Comparison of ENCODE assay signal across 25 mouse cellular contexts in genomic region chr10:96607617-96608185, GRCm38 (mm10). TPM values are rescaled to one million over a fixed set of nuclear protein-coding genes. Genes with fewer than 3 reads are reported as not detected.
DNase-seq lines count a peak whose midpoint lies in the region; ATAC-seq and TF ChIP-seq lines count a peak whose summit lies in the region.
"Had no signal": no experiment of that assay in that cellular context is flagged by ENCODE, and none has a peak within 500 bp of the region (broad histone marks: within the 10 kb centered on the region; RNA-seq: fewer than 3 reads in every experiment).

No protein-coding gene starts in this region.

- H3K4me2 ChIP-seq in heart, embryonic 12.5 days: no peak overlapping the region
- no peak overlapping the region for H3K4me2 ChIP-seq in midbrain, embryonic 11.5 days
- H3K4me2 ChIP-seq in liver, embryonic 14.5 days (ENCODE audit: low read depth): no peak overlapping the region
- H3K4me2 ChIP-seq: embryonic facial prominence, embryonic 15.5 days; heart, embryonic 15.5 days; hindbrain, embryonic 15.5 days had no signal

- H3K27me3 ChIP-seq in heart, embryonic 12.5 days (replicated peaks): 0 out of 2 replicates have a peak, but pooled peaks cover 6% of the 10 kb centered on the region
- H3K27me3 ChIP-seq in midbrain, embryonic 11.5 days (ENCODE audit: control insufficient read depth, insufficient read depth, low read length): no peaks in the 10 kb centered on the region
- no peaks in the 10 kb centered on the region for H3K27me3 ChIP-seq in midbrain, embryonic 10.5 days (ENCODE audit: low read depth, poor library complexity, severe bottlenecking)
- H3K27me3 ChIP-seq in liver, embryonic 14.5 days (ENCODE audit: control insufficient read depth, insufficient read depth, low read length): no peaks in the 10 kb centered on the region
- H3K27me3 ChIP-seq: embryonic facial prominence, embryonic 15.5 days; heart, embryonic 15.5 days; hindbrain, embryonic 15.5 days; Patski had no signal

- ATAC-seq in heart, embryonic 12.5 days (ENCODE audit: insufficient number of reproducible peaks, low FRiP score): peak; percentile 59; the same call in 1 of the 2 replicates
- no peak for ATAC-seq in midbrain, embryonic 11.5 days (ENCODE audit: low FRiP score)
- peak; percentile 78 for ATAC-seq in liver, embryonic 14.5 days (ENCODE audit: insufficient read depth)
- ATAC-seq in megakaryocyte-erythroid progenitor cell, adult 5-6 weeks (replicated peaks; ENCODE audit: low FRiP score, low TSS enrichment, poor library complexity, severe bottlenecking): peak; percentile 89
- ATAC-seq: activated CD4-positive, CD25-positive, alpha-beta regulatory T cell, adult 4 months; forebrain, embryonic 14.5 days; Patski had no signal

- TF ChIP-seq CTCF in liver, embryonic 14.5 days (IDR thresholded peaks at IDR 0.05; ENCODE audit: low read depth): no peak

- no peaks in the 10 kb centered on the region for H3K4me1 ChIP-seq in heart, embryonic 12.5 days (replicated peaks)
- H3K4me1 ChIP-seq in midbrain, embryonic 11.5 days (ENCODE audit: control insufficient read depth, insufficient read depth, low read length): no peaks in the 10 kb centered on the region
- H3K4me1 ChIP-seq in midbrain, embryonic 10.5 days: no peaks in the 10 kb centered on the region
- peaks cover 0 to 12% of the 10 kb centered on the region in 2 experiments; a peak in 2 of 4 replicates for H3K4me1 ChIP-seq in liver, embryonic 14.5 days (replicated peaks; ENCODE audit: control insufficient read depth in 2 of 2, insufficient read depth in 2 of 2, low read length in 1 of 2)
- H3K4me1 ChIP-seq: embryonic facial prominence, embryonic 15.5 days; forebrain, embryonic 10.5 days; heart, embryonic 15.5 days; hindbrain, embryonic 15.5 days had no signal

- H3K9ac ChIP-seq in heart, embryonic 12.5 days: no peak overlapping the region
- no peak overlapping the region for H3K9ac ChIP-seq in midbrain, embryonic 11.5 days (ENCODE audit: low read length)
- no peak overlapping the region for H3K9ac ChIP-seq in liver, embryonic 14.5 days (replicated peaks)
- H3K9ac ChIP-seq: embryonic facial prominence, embryonic 15.5 days; heart, embryonic 15.5 days; hindbrain, embryonic 15.5 days had no signal

- TF ChIP-seq EP300 in liver, embryonic 14.5 days (IDR thresholded peaks at IDR 0.05; ENCODE audit: low read depth): peak; percentile 61

- no peak overlapping the region for H3K4me3 ChIP-seq in heart, embryonic 12.5 days
- no peak overlapping the region for H3K4me3 ChIP-seq in midbrain, embryonic 11.5 days (ENCODE audit: low read depth, low read length)
- no peak overlapping the region for H3K4me3 ChIP-seq in midbrain, embryonic 10.5 days
- H3K4me3 ChIP-seq in liver, embryonic 14.5 days (ENCODE audit: insufficient read depth in 1 of 2, low read depth in 2 of 2, low read length in 2 of 2): no peak overlapping the region
- H3K4me3 ChIP-seq: embryonic facial prominence, embryonic 15.5 days; erythroblast, embryonic 14.5 days; forebrain, embryonic 10.5 days; gastrocnemius, adult 2 months; heart, embryonic 15.5 days; hindbrain, embryonic 15.5 days had no signal

- no peaks in the 10 kb centered on the region for H3K36me3 ChIP-seq in heart, embryonic 12.5 days
- no peaks in the 10 kb centered on the region for H3K36me3 ChIP-seq in midbrain, embryonic 11.5 days (ENCODE audit: control insufficient read depth, insufficient read depth, low read length)
- H3K36me3 ChIP-seq in midbrain, embryonic 10.5 days: no peaks in the 10 kb centered on the region
- no peaks in the 10 kb centered on the region for H3K36me3 ChIP-seq in liver, embryonic 14.5 days (replicated peaks; ENCODE audit: control insufficient read depth, insufficient read depth, low read depth)
- H3K36me3 ChIP-seq: embryonic facial prominence, embryonic 15.5 days; forebrain, embryonic 10.5 days; heart, embryonic 15.5 days; hindbrain, embryonic 15.5 days had no signal

- intact Hi-C loops in heart, postnatal 10 days (cut with DNase I): no loop called here
- intact Hi-C loops in gastrocnemius, postnatal 14 days (cut with DNase I; ENCODE audit: low total_unique reads): loop anchor here (10.0 kb wide), 1 partner anchor 383 kb away; no protein-coding TSS in a partner anchor

- no peak for DNase-seq in heart, postnatal 10 days
- peak; percentile 62 for DNase-seq in midbrain, embryonic 11.5 days (ENCODE audit: low spot score, missing footprints)
- no peak for DNase-seq in midbrain, embryonic 10.5 days (ENCODE audit: low spot score)
- peak in 1 of 3 experiments; percentile 19 for DNase-seq in liver, embryonic 14.5 days (ENCODE audit: low read depth in 3 of 3, low spot score in 3 of 3)
- DNase-seq in right cerebral cortex, postnatal 14 days: no peak
- no peak for DNase-seq in gastrocnemius, postnatal 14 days
- DNase-seq: adrenal gland, postnatal 14 days; cerebellum, adult 18-20 months; cerebellum, adult 9-11 months; cerebellum, postnatal 36 days; embryo, embryonic 11 days; gastrocnemius, adult 2 months; gastrocnemius, postnatal 36 days; heart, adult 11 months; heart, postnatal 36 days had no signal

- 78% methylated on average over 4 of the region's 4 CpGs for WGBS in heart, embryonic 12.5 days
- 85% methylated on average over 4 of the region's 4 CpGs for WGBS in midbrain, embryonic 11.5 days
- WGBS in midbrain, embryonic 10.5 days: 87% methylated on average over 4 of the region's 4 CpGs
- 51% methylated on average over 4 of the region's 4 CpGs for WGBS in liver, embryonic 14.5 days (ENCODE audit: insufficient replicate concordance)

- H3K27ac ChIP-seq in heart, embryonic 12.5 days (ENCODE audit: poor library complexity, severe bottlenecking): no peak overlapping the region
- H3K27ac ChIP-seq in midbrain, embryonic 11.5 days (ENCODE audit: low read depth, low read length): no peak overlapping the region
- no peak overlapping the region for H3K27ac ChIP-seq in midbrain, embryonic 10.5 days (replicated peaks)
- no peak overlapping the region for H3K27ac ChIP-seq in liver, embryonic 14.5 days
- H3K27ac ChIP-seq: embryonic facial prominence, embryonic 15.5 days; forebrain, embryonic 10.5 days; gastrocnemius, adult 2 months; heart, embryonic 15.5 days; hindbrain, embryonic 15.5 days had no signal

- no peaks in the 10 kb centered on the region for H3K9me3 ChIP-seq in heart, embryonic 12.5 days (replicated peaks)
- no peaks in the 10 kb centered on the region for H3K9me3 ChIP-seq in midbrain, embryonic 11.5 days (ENCODE audit: control insufficient read depth, low read length)
- no peaks in the 10 kb centered on the region for H3K9me3 ChIP-seq in midbrain, embryonic 10.5 days (replicated peaks)
- H3K9me3 ChIP-seq in liver, embryonic 14.5 days (ENCODE audit: control insufficient read depth, low read length): no peaks in the 10 kb centered on the region
- H3K9me3 ChIP-seq: embryonic facial prominence, embryonic 15.5 days; forebrain, embryonic 10.5 days; heart, embryonic 15.5 days; hindbrain, embryonic 15.5 days had no signal

RNA-seq across cellular contexts. Expression of gene Btg1, which starts 9.1 kb away (rescaled TPM):
- 46.9 and 51.6 TPM in 2 replicates for polyA plus RNA-seq in heart, embryonic 12.5 days (2016; fragmentation: Nextera tagmentation; extraction: Ambion mirVana)
- 10 to 100 TPM; 55.0 to 81.0 TPM for total RNA-seq in heart, postnatal 10 days (2021)
- 44.7 and 47.5 TPM in 2 replicates for polyA plus RNA-seq in midbrain, embryonic 11.5 days (2014; fragmentation: Nextera tagmentation; extraction: Ambion mirVana)
- 30.5 and 38.9 TPM in 2 replicates for polyA plus RNA-seq in midbrain, embryonic 10.5 days (2016; fragmentation: Nextera tagmentation; extraction: Ambion mirVana)
- polyA plus RNA-seq in liver, embryonic 14.5 days (2012; rRNA removed): 1.0 and 2.7 TPM in 2 replicates
- polyA plus RNA-seq in liver, embryonic 14.5 days (2014; fragmentation: Nextera tagmentation; extraction: Ambion mirVana): 7.9 and 9.7 TPM in 2 replicates
- total RNA-seq in megakaryocyte-erythroid progenitor cell, adult 5-6 weeks (2014; fragmentation: Nextera tagmentation): 9.0 and 19.6 TPM in 2 replicates
- total RNA-seq in megakaryocyte-erythroid progenitor cell, adult 5-6 weeks (2017): 30.2 and 41.5 TPM in 2 replicates
- total RNA-seq in gastrocnemius, postnatal 14 days (2021): 10 to 100 TPM; 27.3 to 31.1 TPM
